Mouse (Mus musculus): ENCODE measurements around the gene Sdhaf1. TPM values are rescaled to one million over a fixed set of nuclear protein-coding genes. Genes with fewer than 3 reads are reported as not detected.

The Sdhaf1 gene
- polyA plus RNA-seq, 1 experiment from 2014 or later: 35.1 TPM

DNA sequence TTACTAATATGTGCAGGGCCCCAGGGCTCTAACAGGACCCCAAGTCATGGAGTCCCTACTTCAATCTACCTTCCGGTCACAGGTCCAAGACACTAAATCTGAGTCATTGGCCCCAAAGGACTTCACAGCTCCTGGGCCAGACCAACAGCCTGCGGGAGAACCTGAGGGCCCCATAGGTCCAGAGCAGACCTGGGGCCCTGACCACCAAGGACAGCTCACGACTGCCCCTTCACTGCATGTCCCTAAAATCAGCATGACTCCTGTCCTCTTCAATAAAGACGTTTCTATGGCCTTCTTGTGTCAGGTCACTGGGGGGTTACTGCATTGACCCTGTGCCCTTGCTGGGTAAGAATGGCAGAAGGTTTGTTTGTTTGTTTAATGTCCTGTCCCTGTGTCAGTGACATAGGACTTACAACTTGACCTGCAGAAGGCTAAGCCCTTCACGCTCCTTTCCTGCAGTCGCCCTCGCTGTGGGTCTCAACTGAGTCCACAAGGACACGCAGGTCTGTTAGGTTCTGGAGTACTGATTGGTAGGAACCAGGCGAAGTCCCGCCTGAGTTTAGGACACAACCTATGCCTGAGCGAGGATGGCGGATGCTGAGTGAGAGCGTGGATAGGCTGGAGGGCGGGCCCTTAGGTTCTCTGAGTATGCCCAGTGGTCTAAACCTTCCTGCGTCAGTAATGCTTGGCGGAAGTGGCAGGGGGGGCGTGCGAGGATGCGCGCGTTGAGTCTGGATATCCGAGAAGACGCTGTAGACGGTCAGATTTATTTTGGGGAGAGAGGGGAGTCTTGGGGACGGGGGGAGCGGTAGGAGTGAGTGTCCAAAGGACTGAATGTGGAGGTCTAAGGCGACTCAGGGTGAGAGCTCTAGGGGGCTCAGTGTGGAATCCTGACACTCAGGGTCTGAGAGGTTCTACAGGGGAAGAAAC, 15.4 kb downstream of the Sdhaf1 start, which contains the start of gene Alkbh6:
Gene Alkbh6, plus strand, starts transcription at position 642 of the 930 bp plus-strand sequence.
- no peaks in the 10 kb centered on the region for H3K9me3 ChIP-seq (replicated peaks; ENCODE audit: low read length)
- H3K4me2 ChIP-seq (ENCODE audit: low read length): peak within 1 kb of the TSS; percentile 77
- peak within 1 kb of the TSS; percentile 78 for H3K27ac ChIP-seq
- no peaks in the 10 kb centered on the region for H3K27me3 ChIP-seq (ENCODE audit: insufficient read depth, low read length)
- peak within 1 kb of the TSS; percentile 54 for H3K9ac ChIP-seq (ENCODE audit: low read depth, low read length)
- H3K4me3 ChIP-seq (replicated peaks; ENCODE audit: low read depth, low read length): peak within 1 kb of the TSS; percentile 50
- peaks cover 8% of the 10 kb centered on the region; the same call in 1 of the 2 replicates for H3K4me1 ChIP-seq (replicated peaks; ENCODE audit: insufficient read depth, low read length)
- peaks cover 9% of the 10 kb centered on the region; the same call in 1 of the 2 replicates for H3K36me3 ChIP-seq (ENCODE audit: insufficient read depth, low read length)
- TF ChIP-seq CTCF (IDR thresholded peaks at IDR 0.05; ENCODE audit: low read depth): 0 out of 2 replicates have a peak, but pooled peaks have one; percentile 14
- 3% methylated on average over 27 of the region's 27 CpGs for WGBS
- peak; percentile 98 for ATAC-seq (replicated peaks; ENCODE audit: low FRiP score, low read depth)
- peak; percentile 99 for DNase-seq (ENCODE audit: low spot score)

DNA sequence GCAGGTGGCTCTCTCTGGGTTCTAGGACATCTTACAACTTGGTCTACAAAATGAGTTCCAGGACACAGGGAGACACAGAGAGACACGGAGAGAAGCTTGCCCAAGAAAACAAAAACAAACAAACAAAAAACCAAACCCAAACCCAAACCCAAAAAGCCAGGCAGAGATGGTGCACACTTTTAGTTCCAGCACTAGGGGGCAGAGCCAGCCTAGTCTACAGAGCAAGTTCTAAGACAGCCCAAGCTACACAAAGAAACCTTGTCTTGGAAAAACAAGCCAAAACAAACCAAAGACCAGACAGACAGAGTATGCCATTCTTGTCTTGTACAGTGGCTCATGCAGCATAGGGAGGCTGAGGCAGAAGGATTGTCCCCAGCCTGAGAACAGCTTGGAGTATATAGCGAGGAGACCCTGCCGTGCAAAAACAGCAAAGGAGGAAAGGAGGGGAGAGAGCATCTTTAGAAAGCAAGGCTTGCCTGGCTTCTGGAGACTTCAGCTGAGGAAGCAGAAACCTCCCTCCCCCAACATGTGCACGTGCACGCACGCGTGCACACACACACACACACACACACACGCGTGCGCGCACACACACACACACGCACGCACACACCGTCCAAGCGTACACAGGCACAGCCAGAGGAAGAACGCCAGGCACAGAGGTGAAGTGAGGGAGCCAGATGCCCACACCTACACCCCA, 17.5 kb downstream of the Sdhaf1 start:
- ATAC-seq (replicated peaks; ENCODE audit: low FRiP score, low read depth) (no peak), DNase-seq (ENCODE audit: low spot score) (peak; percentile 28)

DNA sequence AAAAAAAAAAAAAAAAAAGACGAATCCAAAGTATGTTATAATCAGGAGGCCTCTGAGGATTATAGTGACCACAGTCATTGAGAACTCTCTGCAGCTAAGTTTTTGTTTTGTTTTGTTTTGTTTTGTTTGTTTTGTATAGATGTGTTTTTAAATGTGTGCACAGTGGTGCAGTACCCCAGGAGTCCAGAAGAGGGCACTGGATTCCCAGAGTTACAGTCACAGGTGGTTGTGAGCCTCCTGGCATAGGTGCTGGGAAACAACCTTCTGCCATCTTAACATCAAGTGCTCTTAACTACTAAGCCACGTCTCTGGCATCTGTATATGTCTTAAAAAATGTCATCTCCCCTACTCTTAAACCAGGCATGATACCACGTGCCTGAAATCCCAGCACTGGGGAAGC, 22.8 kb downstream of the Sdhaf1 start:
- 55% methylated on average over 3 of the region's 3 CpGs for WGBS
- DNase-seq (ENCODE audit: low spot score) (no peak), ATAC-seq (replicated peaks; ENCODE audit: low FRiP score, low read depth) (no peak)
- H3K4me1 ChIP-seq (replicated peaks; ENCODE audit: insufficient read depth, low read length): no peaks in the 10 kb centered on the region
- TF ChIP-seq CTCF (IDR thresholded peaks at IDR 0.05; ENCODE audit: low read depth): peak; percentile 71
- no peak overlapping the region for H3K4me2 ChIP-seq (ENCODE audit: low read length)
- H3K27ac ChIP-seq: no peak overlapping the region
- H3K36me3 ChIP-seq (ENCODE audit: insufficient read depth, low read length): peaks cover 27% of the 10 kb centered on the region
- H3K27me3 ChIP-seq (ENCODE audit: insufficient read depth, low read length): no peaks in the 10 kb centered on the region
- H3K4me3 ChIP-seq (replicated peaks; ENCODE audit: low read depth, low read length): no peak overlapping the region
- H3K9me3 ChIP-seq (replicated peaks; ENCODE audit: low read length): no peaks in the 10 kb centered on the region
- H3K9ac ChIP-seq (ENCODE audit: low read depth, low read length): no peak overlapping the region

More for the DNA sequence above, 17.5 kb downstream of the Sdhaf1 start:
- Histone ChIP-seq H3K27me3 (ENCODE audit: insufficient read depth, low read length) (no peaks in the 10 kb centered on the region), H3K4me1 (replicated peaks; ENCODE audit: insufficient read depth, low read length) (peaks cover 8% of the 10 kb centered on the region; the same call in 1 of the 2 replicates), H3K27ac (no peak overlapping the region), H3K4me2 (ENCODE audit: low read length) (no peak overlapping the region), H3K9me3 (replicated peaks; ENCODE audit: low read length) (no peaks in the 10 kb centered on the region), H3K9ac (ENCODE audit: low read depth, low read length) (no peak overlapping the region), H3K4me3 (replicated peaks; ENCODE audit: low read depth, low read length) (no peak overlapping the region), H3K36me3 (ENCODE audit: insufficient read depth, low read length) (peaks cover 17% of the 10 kb centered on the region; the same call in 1 of the 2 replicates)
- 92% methylated on average over 16 of the region's 16 CpGs for WGBS
- TF ChIP-seq CTCF (IDR thresholded peaks at IDR 0.05; ENCODE audit: low read depth): peak; percentile 59; the same call in 1 of the 2 replicates

DNA sequence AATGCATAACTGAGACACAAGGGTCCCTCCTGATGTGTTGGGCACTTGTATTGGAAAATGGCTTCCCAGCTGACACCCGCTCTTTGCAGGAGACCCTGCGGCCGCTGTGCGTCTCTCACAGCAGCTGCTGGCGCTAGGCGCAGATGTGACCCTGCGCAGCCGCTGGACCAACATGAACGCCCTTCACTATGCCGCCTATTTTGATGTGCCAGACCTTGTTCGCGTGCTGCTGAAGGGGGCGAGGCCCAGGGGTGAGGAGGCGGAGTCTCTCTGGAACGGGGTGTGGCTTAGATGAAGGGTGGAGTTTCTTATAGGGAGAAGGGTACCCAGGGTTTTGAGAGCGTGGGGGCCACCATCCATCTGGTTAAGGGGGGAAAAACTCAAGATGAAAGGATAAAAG, 26.4 kb downstream of the Sdhaf1 start:
- Histone ChIP-seq H3K36me3 (ENCODE audit: insufficient read depth, low read length) (peaks cover 24% of the 10 kb centered on the region), H3K27ac (no peak overlapping the region), H3K9ac (ENCODE audit: low read depth, low read length) (no peak overlapping the region), H3K27me3 (ENCODE audit: insufficient read depth, low read length) (no peaks in the 10 kb centered on the region), H3K9me3 (replicated peaks; ENCODE audit: low read length) (no peaks in the 10 kb centered on the region), H3K4me1 (replicated peaks; ENCODE audit: insufficient read depth, low read length) (peaks cover 2% of the 10 kb centered on the region; the same call in 1 of the 2 replicates), H3K4me2 (ENCODE audit: low read length) (no peak overlapping the region), H3K4me3 (replicated peaks; ENCODE audit: low read depth, low read length) (no peak overlapping the region)
- ATAC-seq (replicated peaks; ENCODE audit: low FRiP score, low read depth) (no peak), DNase-seq (ENCODE audit: low spot score) (no peak)
- 87% methylated on average over 16 of the region's 16 CpGs for WGBS
- no peak for TF ChIP-seq CTCF (IDR thresholded peaks at IDR 0.05; ENCODE audit: low read depth)

DNA sequence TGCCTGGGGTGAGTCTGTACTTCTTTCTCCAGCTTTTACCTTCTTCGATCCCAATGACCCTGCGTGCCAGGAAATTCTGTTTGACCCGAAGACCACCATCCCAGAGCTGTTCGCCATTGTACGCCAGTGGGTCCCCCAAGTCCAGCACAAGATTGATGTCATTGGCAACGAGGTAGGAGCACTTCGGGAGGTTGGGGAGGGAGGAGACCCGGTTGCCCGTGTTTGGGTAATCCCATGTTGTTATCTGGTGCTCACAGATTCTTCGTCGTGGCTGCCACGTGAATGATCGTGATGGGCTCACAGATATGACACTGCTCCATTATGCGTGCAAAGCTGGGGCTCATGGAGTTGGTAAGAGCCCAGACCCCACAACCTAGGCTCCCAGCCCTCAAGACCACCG, 26.9 kb downstream of the Sdhaf1 start:
- H3K4me1 ChIP-seq (replicated peaks; ENCODE audit: insufficient read depth, low read length): peaks cover 3% of the 10 kb centered on the region; the same call in 1 of the 2 replicates
- ATAC-seq (replicated peaks; ENCODE audit: low FRiP score, low read depth) (no peak), DNase-seq (ENCODE audit: low spot score) (no peak)
- no peaks in the 10 kb centered on the region for H3K27me3 ChIP-seq (ENCODE audit: insufficient read depth, low read length)
- H3K36me3 ChIP-seq (ENCODE audit: insufficient read depth, low read length): peaks cover 20% of the 10 kb centered on the region
- H3K9ac ChIP-seq (ENCODE audit: low read depth, low read length): no peak overlapping the region
- H3K9me3 ChIP-seq (replicated peaks; ENCODE audit: low read length): no peaks in the 10 kb centered on the region
- no peak overlapping the region for H3K4me3 ChIP-seq (replicated peaks; ENCODE audit: low read depth, low read length)
- no peak overlapping the region for H3K4me2 ChIP-seq (ENCODE audit: low read length)
- TF ChIP-seq CTCF (IDR thresholded peaks at IDR 0.05; ENCODE audit: low read depth): no peak
- WGBS: 95% methylated on average over 15 of the region's 15 CpGs
- H3K27ac ChIP-seq: no peak overlapping the region

DNA sequence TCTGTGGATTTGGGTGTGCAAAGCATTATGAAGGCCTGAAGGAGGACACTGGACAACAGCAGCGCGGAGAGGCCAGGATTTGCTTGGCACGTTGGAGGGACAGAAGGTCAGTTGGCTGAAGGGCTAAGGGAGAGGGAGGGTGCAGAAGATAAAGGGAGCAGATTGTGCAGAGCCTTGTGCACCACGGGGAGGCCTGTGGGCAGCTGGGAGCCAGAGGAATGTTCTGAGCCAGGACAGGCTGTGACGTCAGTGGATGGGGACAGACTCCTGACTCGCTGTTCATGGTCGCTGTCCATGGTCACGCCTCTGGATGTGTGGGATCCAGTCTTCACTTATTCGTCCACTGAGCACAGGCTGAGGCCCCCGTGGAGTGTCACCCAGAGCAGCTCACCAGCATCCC, 28.6 kb downstream of the Sdhaf1 start:
- H3K36me3 ChIP-seq (ENCODE audit: insufficient read depth, low read length): peaks cover 13% of the 10 kb centered on the region
- no peak for TF ChIP-seq CTCF (IDR thresholded peaks at IDR 0.05; ENCODE audit: low read depth)
- peak; percentile 34 for DNase-seq (ENCODE audit: low spot score)
- no peaks in the 10 kb centered on the region for H3K9me3 ChIP-seq (replicated peaks; ENCODE audit: low read length)
- no peaks in the 10 kb centered on the region for H3K27me3 ChIP-seq (ENCODE audit: insufficient read depth, low read length)
- ATAC-seq (replicated peaks; ENCODE audit: low FRiP score, low read depth): no peak
- H3K4me2 ChIP-seq (ENCODE audit: low read length): no peak overlapping the region
- H3K4me3 ChIP-seq (replicated peaks; ENCODE audit: low read depth, low read length): no peak overlapping the region
- no peak overlapping the region for H3K9ac ChIP-seq (ENCODE audit: low read depth, low read length)
- 62% methylated on average over 10 of the region's 10 CpGs for WGBS
- peaks cover 3% of the 10 kb centered on the region; the same call in 1 of the 2 replicates for H3K4me1 ChIP-seq (replicated peaks; ENCODE audit: insufficient read depth, low read length)
- H3K27ac ChIP-seq: no peak overlapping the region
